Mouse (Mus musculus): ENCODE measurements around the gene Rin3. TPM values are rescaled to one million over a fixed set of nuclear protein-coding genes. Genes with fewer than 3 reads are reported as not detected.

Rin3 gene
- polyA plus RNA-seq, 1 experiment from 2014 or later, result 3.5 TPM

DNA sequence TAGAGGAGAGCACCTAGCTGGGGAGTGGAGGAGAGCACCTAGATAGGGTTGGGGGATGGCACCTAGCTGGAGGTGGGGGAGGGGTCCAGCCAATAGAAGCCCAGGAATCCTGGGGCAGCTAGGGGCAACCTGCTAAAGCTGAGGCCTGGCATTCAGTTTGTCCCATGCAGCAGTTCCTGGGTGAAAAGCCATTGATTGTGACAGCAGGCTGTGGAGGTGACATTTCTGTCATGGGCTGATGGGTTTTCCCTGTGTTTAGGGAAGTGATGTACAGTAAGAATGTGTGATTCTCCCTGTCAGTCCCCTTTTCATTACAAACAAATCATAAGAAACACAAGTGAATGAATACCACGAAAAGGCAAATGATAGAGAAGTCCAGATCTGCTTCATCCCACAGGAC, 13.5 kb downstream of the Rin3 start:
- Histone ChIP-seq H3K4me3 (ENCODE audit: low read depth, low read length) (no peak overlapping the region), H3K36me3 (replicated peaks; ENCODE audit: control insufficient read depth, insufficient read depth, low read depth, low read length) (no peaks in the 10 kb centered on the region), H3K9ac (replicated peaks; ENCODE audit: low read length) (no peak overlapping the region), H3K27me3 (ENCODE audit: control insufficient read depth, insufficient read depth, low read length) (no peaks in the 10 kb centered on the region), H3K27ac (replicated peaks; ENCODE audit: low read depth, low read length) (no peak overlapping the region), H3K4me2 (ENCODE audit: low read depth, low read length) (no peak overlapping the region), H3K9me3 (replicated peaks; ENCODE audit: control insufficient read depth, low read length) (no peaks in the 10 kb centered on the region), H3K4me1 (ENCODE audit: control insufficient read depth, insufficient read depth, low read length) (no peaks in the 10 kb centered on the region)
- DNase-seq (ENCODE audit: low spot score) (no peak), ATAC-seq (replicated peaks; ENCODE audit: insufficient number of reproducible peaks, low FRiP score, low TSS enrichment, low read depth) (no peak)
- WGBS, result 94% methylated on average over 1 of the region's 1 CpGs

DNA sequence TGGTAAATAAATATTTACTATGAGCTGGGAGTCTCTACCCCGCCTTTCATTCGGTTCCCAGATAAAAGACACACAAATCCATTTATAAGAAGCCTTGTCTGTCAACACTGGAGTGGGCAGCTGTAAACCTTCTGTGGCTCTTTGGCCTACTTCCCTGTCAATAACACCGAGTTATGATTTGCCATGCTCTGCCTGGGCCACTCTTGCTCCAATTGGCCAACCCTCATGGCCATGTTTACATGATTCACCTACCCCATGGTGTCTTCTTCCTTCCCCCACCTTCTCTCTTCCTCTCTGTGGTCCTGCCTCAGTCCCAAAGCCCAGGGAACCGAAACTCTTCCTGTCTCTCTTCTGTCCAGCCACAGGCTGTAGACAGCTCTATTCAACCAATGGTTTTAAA, 14.1 kb downstream of the Rin3 start:
- Histone ChIP-seq H3K4me2 (ENCODE audit: low read depth, low read length) (no peak overlapping the region), H3K27ac (replicated peaks; ENCODE audit: low read depth, low read length) (no peak overlapping the region), H3K9ac (replicated peaks; ENCODE audit: low read length) (no peak overlapping the region), H3K9me3 (replicated peaks; ENCODE audit: control insufficient read depth, low read length) (no peaks in the 10 kb centered on the region), H3K27me3 (ENCODE audit: control insufficient read depth, insufficient read depth, low read length) (no peaks in the 10 kb centered on the region), H3K4me3 (ENCODE audit: low read depth, low read length) (no peak overlapping the region), H3K36me3 (replicated peaks; ENCODE audit: control insufficient read depth, insufficient read depth, low read depth, low read length) (no peaks in the 10 kb centered on the region), H3K4me1 (ENCODE audit: control insufficient read depth, insufficient read depth, low read length) (no peaks in the 10 kb centered on the region)
- no peak for ATAC-seq (replicated peaks; ENCODE audit: insufficient number of reproducible peaks, low FRiP score, low TSS enrichment, low read depth)
- no peak for DNase-seq (ENCODE audit: low spot score)
- 83% methylated on average over 4 of the region's 4 CpGs for WGBS

DNA sequence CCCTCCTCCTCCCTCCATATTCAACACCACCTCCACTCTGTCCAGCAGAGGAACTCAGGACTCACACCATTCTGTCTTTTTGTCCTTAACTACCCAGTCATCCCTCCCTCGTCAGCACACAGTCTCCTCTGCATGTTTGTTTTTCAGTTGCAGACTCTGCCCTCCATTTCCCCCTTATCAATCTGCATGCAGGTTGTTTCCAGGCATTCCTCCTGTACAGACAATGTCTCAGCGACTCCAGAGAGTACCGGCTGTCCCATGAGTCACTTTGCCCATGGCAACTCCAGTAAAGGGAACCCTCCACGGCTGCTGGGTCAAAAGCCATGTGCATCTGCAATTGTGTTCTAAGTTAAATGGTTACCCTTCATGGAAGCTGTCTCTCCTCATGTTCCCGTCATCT, 16.4 kb downstream of the Rin3 start:
- 64% methylated on average over 5 of the region's 5 CpGs for WGBS
- no peak for ATAC-seq (replicated peaks; ENCODE audit: insufficient number of reproducible peaks, low FRiP score, low TSS enrichment, low read depth)
- Histone ChIP-seq H3K4me1 (ENCODE audit: control insufficient read depth, insufficient read depth, low read length) (no peaks in the 10 kb centered on the region), H3K9ac (replicated peaks; ENCODE audit: low read length) (no peak overlapping the region), H3K9me3 (replicated peaks; ENCODE audit: control insufficient read depth, low read length) (no peaks in the 10 kb centered on the region), H3K4me3 (ENCODE audit: low read depth, low read length) (no peak overlapping the region), H3K27ac (replicated peaks; ENCODE audit: low read depth, low read length) (no peak overlapping the region), H3K27me3 (ENCODE audit: control insufficient read depth, insufficient read depth, low read length) (no peaks in the 10 kb centered on the region), H3K36me3 (replicated peaks; ENCODE audit: control insufficient read depth, insufficient read depth, low read depth, low read length) (no peaks in the 10 kb centered on the region), H3K4me2 (ENCODE audit: low read depth, low read length) (no peak overlapping the region)
- DNase-seq (ENCODE audit: low spot score), result no peak

GRCm38 (mm10) chr12:102301585-102301984, 18.7 kb downstream of the Rin3 start:
- no peak for DNase-seq (ENCODE audit: low spot score)
- WGBS, result 82% methylated on average over 1 of the region's 1 CpGs
- Histone ChIP-seq H3K4me3 (ENCODE audit: low read depth, low read length) (no peak overlapping the region), H3K4me2 (ENCODE audit: low read depth, low read length) (no peak overlapping the region), H3K27me3 (ENCODE audit: control insufficient read depth, insufficient read depth, low read length) (no peaks in the 10 kb centered on the region), H3K9me3 (replicated peaks; ENCODE audit: control insufficient read depth, low read length) (no peaks in the 10 kb centered on the region), H3K4me1 (ENCODE audit: control insufficient read depth, insufficient read depth, low read length) (no peaks in the 10 kb centered on the region), H3K27ac (replicated peaks; ENCODE audit: low read depth, low read length) (no peak overlapping the region), H3K9ac (replicated peaks; ENCODE audit: low read length) (no peak overlapping the region), H3K36me3 (replicated peaks; ENCODE audit: control insufficient read depth, insufficient read depth, low read depth, low read length) (no peaks in the 10 kb centered on the region)
- no peak for ATAC-seq (replicated peaks; ENCODE audit: insufficient number of reproducible peaks, low FRiP score, low TSS enrichment, low read depth)

DNA sequence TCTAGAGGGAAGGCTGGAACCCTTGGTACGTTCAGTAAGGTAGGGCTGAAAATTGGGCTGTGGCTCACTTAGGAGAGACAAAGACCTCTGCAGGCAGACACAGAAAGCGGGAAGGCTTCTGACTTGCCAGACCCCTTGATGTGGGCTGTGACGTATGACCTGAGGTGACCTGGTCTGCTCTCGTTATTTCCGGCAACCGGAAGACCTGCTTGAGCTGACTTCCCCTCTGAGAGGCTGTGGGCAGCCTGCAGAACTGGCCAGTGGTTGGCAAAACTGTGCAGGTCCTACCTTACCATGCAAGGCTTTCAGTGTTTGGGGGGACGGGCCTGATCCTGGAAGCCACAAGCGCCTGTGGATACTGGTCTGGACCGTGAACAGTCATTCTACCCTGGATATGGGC, 19.5 kb downstream of the Rin3 start:
- WGBS, result 72% methylated on average over 9 of the region's 9 CpGs
- Histone ChIP-seq H3K4me2 (ENCODE audit: low read depth, low read length) (no peak overlapping the region), H3K9ac (replicated peaks; ENCODE audit: low read length) (no peak overlapping the region), H3K36me3 (replicated peaks; ENCODE audit: control insufficient read depth, insufficient read depth, low read depth, low read length) (no peaks in the 10 kb centered on the region), H3K4me1 (ENCODE audit: control insufficient read depth, insufficient read depth, low read length) (no peaks in the 10 kb centered on the region), H3K9me3 (replicated peaks; ENCODE audit: control insufficient read depth, low read length) (no peaks in the 10 kb centered on the region), H3K27ac (replicated peaks; ENCODE audit: low read depth, low read length) (no peak overlapping the region), H3K4me3 (ENCODE audit: low read depth, low read length) (no peak overlapping the region), H3K27me3 (ENCODE audit: control insufficient read depth, insufficient read depth, low read length) (no peaks in the 10 kb centered on the region)
- ATAC-seq (replicated peaks; ENCODE audit: insufficient number of reproducible peaks, low FRiP score, low TSS enrichment, low read depth) (no peak), DNase-seq (ENCODE audit: low spot score) (no peak)

- no peaks in the 10 kb centered on the region for H3K4me1 ChIP-seq (ENCODE audit: control insufficient read depth, insufficient read depth, low read length)
- H3K27ac ChIP-seq (replicated peaks; ENCODE audit: low read depth, low read length), result no peak overlapping the region
- H3K4me3 ChIP-seq (ENCODE audit: low read depth, low read length), result no peak overlapping the region
- H3K36me3 ChIP-seq (replicated peaks; ENCODE audit: control insufficient read depth, insufficient read depth, low read depth, low read length), result no peaks in the 10 kb centered on the region
- no peaks in the 10 kb centered on the region for H3K27me3 ChIP-seq (ENCODE audit: control insufficient read depth, insufficient read depth, low read length)
- DNase-seq (ENCODE audit: low spot score) (no peak), ATAC-seq (replicated peaks; ENCODE audit: insufficient number of reproducible peaks, low FRiP score, low TSS enrichment, low read depth) (no peak)
- no peak overlapping the region for H3K9ac ChIP-seq (replicated peaks; ENCODE audit: low read length)
- 49% methylated on average over 4 of the region's 4 CpGs for WGBS
- H3K4me2 ChIP-seq (ENCODE audit: low read depth, low read length), result no peak overlapping the region
- no peaks in the 10 kb centered on the region for H3K9me3 ChIP-seq (replicated peaks; ENCODE audit: control insufficient read depth, low read length)
Measured at GRCm38 (mm10) chr12:102302831-102303351, 20.0 kb downstream of the Rin3 start.

DNA sequence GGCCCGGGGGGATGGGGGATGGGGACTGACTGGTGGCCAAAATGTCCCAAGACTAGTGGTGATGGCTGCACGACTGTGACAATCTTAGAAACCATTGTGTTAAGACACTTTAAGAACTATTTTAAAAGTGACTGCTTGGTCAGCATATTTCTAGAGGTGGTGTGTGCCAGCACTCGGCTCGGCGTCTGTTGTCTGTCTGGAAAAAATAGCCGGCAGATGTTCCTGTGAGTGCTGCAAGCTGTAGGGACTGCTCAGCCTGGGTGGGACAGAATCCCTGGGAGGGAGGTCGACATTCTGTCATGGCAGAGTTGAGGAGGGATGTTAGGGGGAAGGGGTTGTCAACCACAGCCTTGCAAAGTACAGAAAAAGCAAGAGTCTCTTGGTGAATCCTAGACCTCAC, 21.0 kb downstream of the Rin3 start:
- Histone ChIP-seq H3K36me3 (replicated peaks; ENCODE audit: control insufficient read depth, insufficient read depth, low read depth, low read length) (no peaks in the 10 kb centered on the region), H3K9me3 (replicated peaks; ENCODE audit: control insufficient read depth, low read length) (no peaks in the 10 kb centered on the region), H3K4me1 (ENCODE audit: control insufficient read depth, insufficient read depth, low read length) (no peaks in the 10 kb centered on the region), H3K27ac (replicated peaks; ENCODE audit: low read depth, low read length) (no peak overlapping the region), H3K27me3 (ENCODE audit: control insufficient read depth, insufficient read depth, low read length) (no peaks in the 10 kb centered on the region), H3K9ac (replicated peaks; ENCODE audit: low read length) (no peak overlapping the region), H3K4me2 (ENCODE audit: low read depth, low read length) (no peak overlapping the region), H3K4me3 (ENCODE audit: low read depth, low read length) (no peak overlapping the region)
- ATAC-seq (replicated peaks; ENCODE audit: insufficient number of reproducible peaks, low FRiP score, low TSS enrichment, low read depth), result no peak
- no peak for DNase-seq (ENCODE audit: low spot score)
- 36% methylated on average over 7 of the region's 7 CpGs for WGBS

- Histone ChIP-seq H3K4me2 (ENCODE audit: low read depth, low read length) (no peak overlapping the region), H3K4me3 (ENCODE audit: low read depth, low read length) (no peak overlapping the region), H3K27ac (replicated peaks; ENCODE audit: low read depth, low read length) (no peak overlapping the region), H3K36me3 (replicated peaks; ENCODE audit: control insufficient read depth, insufficient read depth, low read depth, low read length) (no peaks in the 10 kb centered on the region), H3K27me3 (ENCODE audit: control insufficient read depth, insufficient read depth, low read length) (no peaks in the 10 kb centered on the region), H3K9me3 (replicated peaks; ENCODE audit: control insufficient read depth, low read length) (no peaks in the 10 kb centered on the region), H3K4me1 (ENCODE audit: control insufficient read depth, insufficient read depth, low read length) (no peaks in the 10 kb centered on the region), H3K9ac (replicated peaks; ENCODE audit: low read length) (no peak overlapping the region)
- 61% methylated on average over 10 of the region's 10 CpGs for WGBS
- DNase-seq (ENCODE audit: low spot score) (no peak), ATAC-seq (replicated peaks; ENCODE audit: insufficient number of reproducible peaks, low FRiP score, low TSS enrichment, low read depth) (no peak)
Measured at GRCm38 (mm10) chr12:102305069-102305836, 22.4 kb downstream of the Rin3 start.
